Mouse (Mus musculus) mesoderm, embryonic 11.5 days (tissue): Measurements from ENCODE around the gene Gprc5a.

Experiments used
- DNase-seq: peaks from one replicate; pipeline ENCODE4 v3.0.0-alpha.2; 2012; ENCODE audit warnings: low read depth, low spot score

Gprc5a gene

DNA sequence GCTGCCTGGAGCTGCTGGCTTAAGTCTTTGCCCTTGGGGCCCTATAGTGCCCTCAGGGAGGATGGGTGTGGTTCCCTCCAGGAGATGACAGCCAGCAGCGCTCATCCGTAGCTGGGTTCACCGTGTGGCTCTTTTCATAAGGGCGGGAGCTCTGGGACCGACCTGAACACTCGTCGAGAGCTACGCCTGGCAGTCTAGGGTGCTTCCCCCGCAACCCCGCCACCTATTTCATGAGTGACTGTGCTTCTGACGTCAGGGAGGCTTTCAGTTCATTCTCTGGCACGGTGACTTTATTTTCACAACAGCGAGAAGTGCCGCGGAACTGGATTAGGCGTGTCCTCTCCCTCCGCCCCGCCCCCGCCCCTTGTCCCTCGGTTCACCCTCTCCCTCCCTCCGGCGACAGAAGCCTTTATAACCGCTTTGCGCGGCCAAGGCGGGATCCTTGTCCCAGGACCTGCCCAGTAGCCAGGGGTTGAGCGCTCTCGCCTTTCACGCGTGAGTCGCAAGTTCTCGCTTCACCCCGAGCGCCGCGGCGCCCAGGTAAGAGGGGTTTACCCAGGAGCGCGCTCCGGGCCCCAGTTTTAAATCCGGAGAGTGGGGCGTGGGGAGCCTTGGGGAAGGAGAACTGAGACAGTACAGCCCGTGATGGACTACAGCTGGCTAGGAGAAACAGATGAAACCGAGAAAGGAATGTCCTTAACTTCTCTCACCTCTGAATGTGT is at the start of gene Gprc5a:
Gprc5a (plus strand) TSS at position 416 of the 722 bp plus-strand sequence.
- peak; percentile 67 for DNase-seq

GRCm38 (mm10) chr6:135017211-135017610 is 48.2 kb upstream of the Gprc5a start:
- DNase-seq = no peak

- DNase-seq = no peak
Measured at GRCm38 (mm10) chr6:135019564-135019963, 45.9 kb upstream of the Gprc5a start.

DNA sequence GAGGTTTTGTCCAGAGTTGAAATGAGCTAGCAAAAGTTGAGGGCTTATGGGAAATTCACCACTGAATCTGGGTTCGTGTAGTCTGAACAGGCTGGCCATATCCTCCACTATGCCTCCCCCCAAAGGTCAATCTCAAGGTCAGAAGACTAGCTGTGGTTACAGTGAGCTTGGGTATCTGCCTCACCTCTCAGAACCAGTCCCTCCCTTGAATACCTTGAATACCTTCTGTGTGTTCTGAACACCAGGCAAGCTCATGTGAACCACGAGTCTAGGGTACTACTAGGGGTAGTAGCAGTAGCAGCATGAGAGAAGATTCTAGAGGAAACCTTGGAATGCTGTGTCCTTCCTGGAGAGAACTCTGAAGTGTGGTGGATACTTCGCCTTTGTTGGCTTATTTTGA is 43.8 kb upstream of the Gprc5a start:
- DNase-seq = no peak

DNA sequence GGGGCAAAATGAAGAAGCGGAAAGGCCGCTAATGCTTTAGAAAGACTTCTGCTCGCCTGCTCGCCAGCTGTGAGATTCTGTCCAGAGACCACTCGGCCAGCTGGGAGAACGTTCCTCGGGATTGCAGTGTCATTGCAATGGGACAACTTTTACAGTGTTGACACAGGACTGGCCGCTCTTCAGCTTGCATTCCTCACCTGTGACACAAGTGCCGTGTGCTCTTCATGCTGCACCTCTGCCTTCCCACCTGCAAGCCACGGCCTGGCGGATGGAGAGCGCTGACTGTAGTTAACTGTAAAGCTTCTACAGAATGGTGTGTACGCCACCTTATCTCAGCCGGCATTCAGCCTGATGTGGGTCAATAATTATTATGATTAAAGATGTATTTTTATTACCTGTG is 42.1 kb upstream of the Gprc5a start:
- DNase-seq = no peak

DNA sequence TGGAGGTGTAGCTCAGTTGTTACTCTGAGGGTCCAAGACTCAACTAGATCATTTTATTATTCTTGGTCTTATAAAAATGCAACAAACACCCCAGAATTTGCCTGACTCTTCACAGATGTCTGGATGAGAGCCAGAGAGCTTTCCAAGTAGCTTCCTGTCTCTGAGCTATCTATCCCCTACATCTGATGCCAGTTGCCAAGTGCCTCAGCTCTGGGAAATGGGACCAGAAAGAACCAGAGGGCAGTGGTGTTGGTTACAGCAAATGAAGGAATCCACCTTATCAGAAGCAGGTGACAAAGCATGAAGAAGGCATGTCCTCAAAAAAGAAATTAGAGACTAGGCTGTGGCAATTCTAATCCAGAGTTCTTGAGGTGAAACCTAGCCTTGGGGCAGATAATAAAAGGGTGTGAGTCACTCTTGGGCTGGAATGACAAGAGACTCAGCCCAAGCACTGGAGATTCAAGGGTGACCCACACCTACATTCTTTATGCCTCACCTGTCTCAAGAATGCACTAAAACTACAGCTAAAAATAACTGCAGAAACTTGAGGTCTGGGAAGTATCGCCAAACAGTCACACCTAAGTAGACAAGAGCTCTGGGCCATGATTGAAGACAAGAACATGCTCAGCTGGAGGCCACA is 40.5 kb upstream of the Gprc5a start:
- DNase-seq = no peak

- DNase-seq = peak; percentile 21
Measured at GRCm38 (mm10) chr6:135026232-135026631, 39.2 kb upstream of the Gprc5a start.

GRCm38 (mm10) chr6:135026755-135027154 is 38.7 kb upstream of the Gprc5a start:
- no peak for DNase-seq

GRCm38 (mm10) chr6:135029246-135029645 is 36.2 kb upstream of the Gprc5a start:
- no peak for DNase-seq

- no peak for DNase-seq
Measured at GRCm38 (mm10) chr6:135038674-135039073, 26.8 kb upstream of the Gprc5a start.

DNA sequence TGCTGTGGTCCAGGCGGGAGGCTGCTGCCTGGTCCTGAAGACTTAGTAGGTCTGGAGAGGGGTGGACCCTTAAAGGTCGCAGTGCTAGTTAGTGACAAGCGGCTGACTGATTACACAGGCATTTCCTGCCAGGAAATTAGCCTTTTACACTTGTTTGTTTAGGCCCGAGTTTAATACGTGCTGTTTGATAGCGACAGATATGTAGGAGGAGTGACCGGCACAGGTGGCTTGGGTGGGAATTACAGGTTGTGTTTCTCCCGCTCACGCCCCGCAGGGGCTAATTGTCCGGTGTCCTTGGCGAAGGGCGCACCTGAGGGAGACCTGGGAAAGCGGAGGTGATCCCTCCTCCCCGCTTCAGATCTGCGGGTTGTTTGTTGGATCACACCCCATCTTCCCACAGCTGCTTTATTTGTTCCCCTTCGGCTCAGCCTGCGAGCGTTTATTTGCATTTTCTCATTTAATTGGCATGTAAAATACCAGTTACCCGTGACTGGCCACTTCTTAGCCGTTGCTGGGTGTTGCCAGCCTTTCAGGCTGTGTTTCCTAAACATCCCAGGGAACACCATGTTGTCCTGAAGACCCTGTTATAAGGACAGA is 25.1 kb upstream of the Gprc5a start:
- peak; percentile 15 for DNase-seq

GRCm38 (mm10) chr6:135041930-135042329 is 23.5 kb upstream of the Gprc5a start:
- no peak for DNase-seq

GRCm38 (mm10) chr6:135047276-135047675 is 18.2 kb upstream of the Gprc5a start:
- DNase-seq = no peak

- no peak for DNase-seq
Measured at GRCm38 (mm10) chr6:135048509-135048908, 16.9 kb upstream of the Gprc5a start.

DNA sequence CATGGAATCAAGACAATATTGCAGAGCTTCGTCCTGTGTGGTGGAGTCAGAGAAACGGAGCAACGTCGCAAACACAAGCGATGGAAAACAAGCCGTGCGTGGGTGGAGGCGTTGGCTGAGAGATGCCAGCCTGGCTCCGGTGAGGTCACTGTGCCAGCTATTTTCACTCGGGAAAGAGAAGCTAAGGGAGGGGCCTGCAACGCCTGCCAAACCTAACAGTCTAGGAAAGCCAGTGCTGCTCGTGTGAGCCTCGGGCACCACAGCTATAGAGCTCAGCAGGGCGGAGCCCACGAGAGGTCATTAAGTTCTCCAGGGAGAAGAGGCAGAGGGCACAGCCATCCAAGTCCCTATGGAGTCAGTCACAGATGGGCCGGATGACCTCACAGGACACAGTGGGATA is 16.5 kb upstream of the Gprc5a start:
- DNase-seq = no peak

GRCm38 (mm10) chr6:135053789-135054188 is 11.7 kb upstream of the Gprc5a start:
- no peak for DNase-seq

GRCm38 (mm10) chr6:135055882-135056281 is 9.6 kb upstream of the Gprc5a start:
- no peak for DNase-seq

DNA sequence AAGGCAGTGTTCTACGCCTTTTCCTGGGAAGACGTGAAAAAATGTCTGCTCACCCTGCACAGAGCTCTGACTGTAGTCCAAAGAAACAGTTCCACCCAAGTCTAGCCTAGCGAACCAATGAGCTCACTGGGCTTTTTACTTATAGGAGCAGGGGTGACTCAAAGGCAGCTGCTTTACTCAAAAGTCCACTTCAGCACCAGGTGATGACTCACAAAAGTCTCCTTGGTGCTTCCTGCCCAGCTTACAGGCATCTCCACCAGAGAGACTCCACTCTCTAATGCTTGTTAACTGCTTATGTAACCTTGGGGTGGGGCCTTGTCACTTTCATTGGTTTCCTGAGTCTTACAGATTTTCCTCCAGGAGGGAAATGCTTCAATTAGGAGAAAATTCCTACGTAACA is 4.7 kb upstream of the Gprc5a start:
- no peak for DNase-seq

- no peak for DNase-seq
Measured at GRCm38 (mm10) chr6:135064621-135065020, 830 bp upstream of the Gprc5a start.

GRCm38 (mm10) chr6:135066795-135067445 is 1.5 kb downstream of the Gprc5a start:
- no peak for DNase-seq

DNA sequence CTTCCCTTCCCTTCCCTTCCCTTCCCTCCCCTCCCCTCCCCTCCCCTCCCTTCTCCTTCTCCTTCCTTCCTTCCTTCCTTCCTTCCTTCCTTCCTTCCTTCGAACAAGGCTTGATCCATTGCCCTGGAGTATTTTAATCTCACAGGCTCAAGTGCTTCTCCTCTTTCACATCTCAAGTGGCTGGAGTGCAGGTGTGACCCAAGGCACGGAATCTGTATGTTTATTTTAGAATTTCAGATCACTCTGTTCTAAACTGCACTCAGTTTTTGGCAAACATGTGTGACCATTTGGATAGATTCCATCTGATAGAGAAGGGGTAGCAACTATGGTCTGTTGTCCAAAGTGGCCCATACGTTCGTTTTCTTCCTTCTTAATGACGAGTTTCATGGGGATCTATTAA is 2.8 kb downstream of the Gprc5a start:
- no peak for DNase-seq

GRCm38 (mm10) chr6:135069856-135070255 is 4.4 kb downstream of the Gprc5a start:
- no peak for DNase-seq
